Mouse (Mus musculus): Measurements from ENCODE around the gene Tmem121b. TPM values are rescaled to one million over a fixed set of nuclear protein-coding genes. Genes with fewer than 3 reads are reported as not detected.
A peak's percentile ranks its signal among the peaks of the same experiment; 100 is the strongest.

Tmem121b gene
- polyA plus RNA-seq, 1 experiment from 2014 or later, result 0.49 TPM

GRCm38 (mm10) chr6:120516879-120517278 lies 23.3 kb upstream of the Tmem121b start:
- 91% methylated on average over 6 of the region's 6 CpGs for whole genome bisulfite sequencing
- no peak for DNase-seq (ENCODE audit: low spot score)
- Histone ChIP-seq H3K4me3 (no peak overlapping the region), H3K9me3 (replicated peaks) (no peaks in the 10 kb centered on the region), H3K27ac (replicated peaks) (peak overlapping the region; percentile 52; the same call in 1 of the 2 replicates), H3K36me3 (peaks cover 90% of the 10 kb centered on the region), H3K27me3 (ENCODE audit: low read depth, poor library complexity, severe bottlenecking) (no peaks in the 10 kb centered on the region), H3K4me1 (no peaks in the 10 kb centered on the region)

- WGBS, result 92% methylated on average over 4 of the region's 4 CpGs
- Histone ChIP-seq H3K27ac (replicated peaks) (peak overlapping the region; percentile 52; the same call in 1 of the 2 replicates), H3K4me1 (no peaks in the 10 kb centered on the region), H3K36me3 (peaks cover 90% of the 10 kb centered on the region), H3K9me3 (replicated peaks) (no peaks in the 10 kb centered on the region), H3K27me3 (ENCODE audit: low read depth, poor library complexity, severe bottlenecking) (no peaks in the 10 kb centered on the region), H3K4me3 (no peak overlapping the region)
- DNase-seq (ENCODE audit: low spot score), result no peak
Measured at GRCm38 (mm10) chr6:120516422-120516821, 22.8 kb upstream of the Tmem121b start.

DNA sequence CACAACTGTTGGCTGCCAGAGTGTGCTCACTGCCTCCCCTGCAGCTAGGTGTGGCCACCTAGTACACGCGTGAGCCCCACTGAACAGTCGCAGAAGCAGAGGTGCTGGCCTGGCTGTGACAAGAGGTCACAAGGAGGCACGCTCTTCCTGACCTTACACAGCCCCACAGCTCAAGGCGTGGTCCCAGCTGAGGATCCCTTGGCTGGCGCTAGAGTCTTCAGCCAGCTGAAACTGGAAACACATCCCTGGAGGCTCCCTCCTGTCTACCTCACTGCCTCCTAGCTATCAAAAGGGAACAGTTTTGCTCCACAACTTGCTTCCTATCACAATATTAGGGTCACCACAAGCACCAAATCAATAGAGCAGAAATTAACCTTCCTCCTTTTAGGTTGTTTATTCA lies 17.6 kb upstream of the Tmem121b start:
- no peaks in the 10 kb centered on the region for H3K9me3 ChIP-seq (replicated peaks)
- WGBS, result 86% methylated on average over 6 of the region's 6 CpGs
- H3K36me3 ChIP-seq, result peaks cover 88% of the 10 kb centered on the region
- H3K4me1 ChIP-seq, result no peaks in the 10 kb centered on the region
- H3K27me3 ChIP-seq (ENCODE audit: low read depth, poor library complexity, severe bottlenecking), result no peaks in the 10 kb centered on the region
- no peak overlapping the region for H3K27ac ChIP-seq (replicated peaks)
- DNase-seq (ENCODE audit: low spot score), result no peak
- no peak overlapping the region for H3K4me3 ChIP-seq

DNA sequence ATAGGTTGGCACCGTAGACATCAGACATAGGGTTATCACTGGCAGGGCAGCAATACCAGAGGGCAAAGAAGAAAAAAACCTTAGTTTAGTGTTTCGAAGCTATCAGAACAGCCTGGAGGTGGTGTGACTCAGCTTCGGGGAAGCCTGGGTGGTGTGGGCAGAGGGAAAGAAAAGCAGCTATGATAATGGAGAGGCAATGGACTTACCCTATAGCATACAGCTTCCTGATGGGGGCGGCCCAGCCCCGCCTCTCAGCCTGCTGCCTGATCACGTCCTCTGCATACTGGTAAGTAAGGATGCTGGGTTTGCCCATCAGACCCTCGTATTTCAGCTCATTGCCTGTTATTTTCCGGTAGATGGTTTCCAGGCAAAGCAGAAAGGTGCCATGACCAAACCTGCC lies 16.8 kb upstream of the Tmem121b start:
- Histone ChIP-seq H3K36me3 (peaks cover 84% of the 10 kb centered on the region), H3K9me3 (replicated peaks) (no peaks in the 10 kb centered on the region), H3K4me1 (no peaks in the 10 kb centered on the region), H3K27me3 (ENCODE audit: low read depth, poor library complexity, severe bottlenecking) (no peaks in the 10 kb centered on the region), H3K4me3 (no peak overlapping the region), H3K27ac (replicated peaks) (no peak overlapping the region)
- DNase-seq (ENCODE audit: low spot score), result no peak
- WGBS, result 93% methylated on average over 8 of the region's 8 CpGs

GRCm38 (mm10) chr6:120509975-120510374 lies 16.4 kb upstream of the Tmem121b start:
- 92% methylated on average over 7 of the region's 7 CpGs for WGBS
- Histone ChIP-seq H3K27ac (replicated peaks) (no peak overlapping the region), H3K36me3 (peaks cover 81% of the 10 kb centered on the region), H3K9me3 (replicated peaks) (no peaks in the 10 kb centered on the region), H3K4me3 (no peak overlapping the region), H3K4me1 (no peaks in the 10 kb centered on the region), H3K27me3 (ENCODE audit: low read depth, poor library complexity, severe bottlenecking) (no peaks in the 10 kb centered on the region)
- DNase-seq (ENCODE audit: low spot score), result no peak

DNA sequence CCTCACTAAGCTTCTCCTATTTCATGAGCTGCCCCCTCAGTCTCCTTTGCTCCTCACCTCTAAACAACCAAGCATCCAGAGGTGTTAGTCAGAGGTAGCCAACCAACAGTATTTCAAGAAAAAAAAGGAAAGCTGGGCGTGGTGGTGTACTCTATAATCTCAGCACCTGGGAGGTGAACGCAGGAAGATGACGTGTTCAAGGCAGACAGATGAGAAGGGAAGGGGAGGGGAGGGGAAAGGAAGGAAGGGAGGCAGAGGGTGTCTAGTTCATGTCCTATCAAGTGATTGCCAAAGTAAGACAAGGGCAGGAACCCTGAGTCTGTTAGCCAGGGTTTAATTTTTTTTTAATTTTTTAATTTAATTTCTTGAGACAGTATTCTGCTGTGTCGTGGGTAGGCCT lies 15.0 kb upstream of the Tmem121b start:
- no peak for DNase-seq (ENCODE audit: low spot score)
- H3K27ac ChIP-seq (replicated peaks), result no peak overlapping the region
- no peaks in the 10 kb centered on the region for H3K4me1 ChIP-seq
- no peaks in the 10 kb centered on the region for H3K9me3 ChIP-seq (replicated peaks)
- H3K4me3 ChIP-seq, result no peak overlapping the region
- H3K27me3 ChIP-seq (ENCODE audit: low read depth, poor library complexity, severe bottlenecking), result no peaks in the 10 kb centered on the region
- H3K36me3 ChIP-seq, result peaks cover 68% of the 10 kb centered on the region
- 94% methylated on average over 4 of the region's 4 CpGs for WGBS

- WGBS, result 81% methylated on average over 4 of the region's 4 CpGs
- no peak for DNase-seq (ENCODE audit: low spot score)
Measured at GRCm38 (mm10) chr6:120505531-120505930, 11.9 kb upstream of the Tmem121b start.

GRCm38 (mm10) chr6:120504051-120504450 lies 10.4 kb upstream of the Tmem121b start:
- no peak overlapping the region for H3K4me3 ChIP-seq
- no peaks in the 10 kb centered on the region for H3K27me3 ChIP-seq (ENCODE audit: low read depth, poor library complexity, severe bottlenecking)
- no peak overlapping the region for H3K27ac ChIP-seq (replicated peaks)
- peaks cover 4% of the 10 kb centered on the region; the same call in 1 of the 2 replicates for H3K9me3 ChIP-seq (replicated peaks)
- no peaks in the 10 kb centered on the region for H3K4me1 ChIP-seq
- H3K36me3 ChIP-seq, result peaks cover 24% of the 10 kb centered on the region
- 84% methylated on average over 3 of the region's 3 CpGs for WGBS
- no peak for DNase-seq (ENCODE audit: low spot score)

More at GRCm38 (mm10) chr6:120505531-120505930, 11.9 kb upstream of the Tmem121b start:
- Histone ChIP-seq H3K4me1 (no peaks in the 10 kb centered on the region), H3K9me3 (replicated peaks) (peaks cover 2% of the 10 kb centered on the region; the same call in 1 of the 2 replicates), H3K27me3 (ENCODE audit: low read depth, poor library complexity, severe bottlenecking) (no peaks in the 10 kb centered on the region), H3K36me3 (peaks cover 39% of the 10 kb centered on the region), H3K4me3 (no peak overlapping the region), H3K27ac (replicated peaks) (no peak overlapping the region)

GRCm38 (mm10) chr6:120496544-120496943 lies 2.9 kb upstream of the Tmem121b start:
- 77% methylated on average over 3 of the region's 3 CpGs for WGBS
- H3K27ac ChIP-seq (replicated peaks), result no peak overlapping the region
- H3K4me1 ChIP-seq, result peaks cover 32% of the 10 kb centered on the region
- H3K4me3 ChIP-seq, result no peak overlapping the region
- H3K27me3 ChIP-seq (ENCODE audit: low read depth, poor library complexity, severe bottlenecking), result peaks cover 33% of the 10 kb centered on the region
- H3K9me3 ChIP-seq (replicated peaks), result peaks cover 4% of the 10 kb centered on the region; the same call in 1 of the 2 replicates
- no peaks in the 10 kb centered on the region for H3K36me3 ChIP-seq
- DNase-seq (ENCODE audit: low spot score), result no peak

- Histone ChIP-seq H3K36me3 (no peaks in the 10 kb centered on the region), H3K27me3 (ENCODE audit: low read depth, poor library complexity, severe bottlenecking) (peaks cover 52% of the 10 kb centered on the region), H3K27ac (replicated peaks) (peak overlapping the region; percentile 91), H3K9me3 (replicated peaks) (no peaks in the 10 kb centered on the region), H3K4me1 (peaks cover 53% of the 10 kb centered on the region), H3K4me3 (peak overlapping the region; percentile 77)
- under 1% methylated on average over 95 of the region's 95 CpGs for WGBS
- DNase-seq (ENCODE audit: low spot score), result peak; percentile 66
Measured at GRCm38 (mm10) chr6:120492499-120493373, 871 bp downstream of the Tmem121b start.

GRCm38 (mm10) chr6:120491862-120492498 lies 1.6 kb downstream of the Tmem121b start:
- Histone ChIP-seq H3K9me3 (replicated peaks) (no peaks in the 10 kb centered on the region), H3K36me3 (no peaks in the 10 kb centered on the region), H3K27ac (replicated peaks) (peak overlapping the region; percentile 91; the same call in 1 of the 2 replicates), H3K27me3 (ENCODE audit: low read depth, poor library complexity, severe bottlenecking) (peaks cover 52% of the 10 kb centered on the region), H3K4me3 (peak overlapping the region; percentile 77), H3K4me1 (peaks cover 53% of the 10 kb centered on the region)
- 11% methylated on average over 22 of the region's 22 CpGs for WGBS
- DNase-seq (ENCODE audit: low spot score), result peak; percentile 48

GRCm38 (mm10) chr6:120491064-120491463 lies 2.5 kb downstream of the Tmem121b start:
- no peak for DNase-seq (ENCODE audit: low spot score)
- Histone ChIP-seq H3K27ac (replicated peaks) (no peak overlapping the region), H3K27me3 (ENCODE audit: low read depth, poor library complexity, severe bottlenecking) (peaks cover 52% of the 10 kb centered on the region), H3K4me3 (peak overlapping the region; percentile 77; the same call in 1 of the 2 replicates), H3K36me3 (no peaks in the 10 kb centered on the region), H3K9me3 (replicated peaks) (no peaks in the 10 kb centered on the region), H3K4me1 (peaks cover 53% of the 10 kb centered on the region)
- WGBS, result 47% methylated on average over 7 of the region's 7 CpGs

DNA sequence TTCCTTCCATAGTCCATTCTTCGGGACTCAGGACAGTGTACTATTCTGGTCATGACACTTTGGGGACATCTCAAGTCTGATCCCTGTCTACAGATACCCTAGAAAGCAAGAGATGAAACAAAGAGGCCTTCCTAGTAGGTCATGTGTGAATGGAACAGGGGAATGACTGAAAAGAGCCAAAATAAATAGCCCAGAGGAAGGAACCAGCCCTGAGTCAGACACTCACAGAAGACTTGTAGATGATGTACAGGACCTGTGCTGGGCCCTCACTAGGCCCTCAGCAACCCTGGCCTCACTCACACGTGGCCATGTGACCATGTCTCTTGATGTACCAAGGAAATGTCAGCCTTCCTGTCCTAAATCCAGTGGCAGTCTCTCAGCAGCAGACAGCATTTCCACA lies 4.1 kb downstream of the Tmem121b start:
- 77% methylated on average over 2 of the region's 2 CpGs for WGBS
- no peaks in the 10 kb centered on the region for H3K9me3 ChIP-seq (replicated peaks)
- DNase-seq (ENCODE audit: low spot score), result no peak
- H3K4me1 ChIP-seq, result peaks cover 51% of the 10 kb centered on the region
- no peak overlapping the region for H3K27ac ChIP-seq (replicated peaks)
- H3K4me3 ChIP-seq, result no peak overlapping the region
- peaks cover 43% of the 10 kb centered on the region for H3K27me3 ChIP-seq (ENCODE audit: low read depth, poor library complexity, severe bottlenecking)
- no peaks in the 10 kb centered on the region for H3K36me3 ChIP-seq

Data from midbrain, embryonic 10.5 days (tissue).